Mouse (Mus musculus): ENCODE results near the gene Ovch2.
A peak's percentile ranks its signal among the peaks of the same experiment; 100 is the strongest.
"Not testable (repeated sequence)": the region's sequence is repeated elsewhere in the genome, so short reads cannot be mapped to it uniquely, and the experiment has no call there.

Gene Ovch2

DNA sequence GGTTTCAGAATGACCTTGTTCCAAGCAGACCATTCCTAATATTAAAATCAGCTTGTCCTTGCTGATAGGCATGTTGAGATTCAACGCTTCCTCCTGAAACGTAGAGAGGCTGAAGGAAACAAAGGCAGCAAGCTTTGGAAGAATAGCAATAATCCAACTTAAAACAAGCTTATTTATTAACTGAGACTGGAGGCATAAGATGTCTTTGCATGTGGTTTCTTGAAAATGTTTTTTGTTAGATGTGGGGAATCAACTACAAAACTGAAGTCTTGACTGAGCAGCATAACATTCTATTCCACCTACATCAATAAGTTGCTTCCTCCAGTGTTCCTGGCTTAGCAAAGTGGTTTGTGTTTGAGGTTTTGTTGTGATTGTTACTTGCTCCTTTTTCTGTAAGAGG, at the start of gene Ovch2:
Gene Ovch2 (minus strand): TSS at position 101 of the 400 bp plus-strand sequence.
- no peak for DNase-seq (ENCODE audit: low spot score)

DNA sequence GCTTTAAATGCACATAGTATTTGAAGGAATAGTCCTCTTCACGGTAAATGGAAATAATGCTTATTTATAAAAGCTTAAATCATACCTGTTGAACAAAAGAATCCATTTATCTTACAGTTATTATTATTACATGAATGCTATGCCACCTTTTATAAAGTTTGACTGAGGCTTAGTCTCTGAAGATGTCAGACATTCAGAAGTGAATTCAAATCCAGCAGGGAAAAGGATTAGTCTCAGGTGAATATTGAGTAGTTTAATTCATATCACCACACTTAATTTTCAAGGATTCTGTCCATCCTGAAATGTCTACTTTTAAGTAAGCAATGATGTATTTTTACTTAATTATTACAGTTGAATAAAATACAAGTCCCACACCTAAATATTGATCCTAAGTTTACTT, 46.4 kb upstream of the Ovch2 start, which contains the start of gene Olfr470:
Gene Olfr470 (minus strand): TSS at position 101 of the 400 bp plus-strand sequence.
- DNase-seq (ENCODE audit: low spot score): not testable (repeated sequence)

DNA sequence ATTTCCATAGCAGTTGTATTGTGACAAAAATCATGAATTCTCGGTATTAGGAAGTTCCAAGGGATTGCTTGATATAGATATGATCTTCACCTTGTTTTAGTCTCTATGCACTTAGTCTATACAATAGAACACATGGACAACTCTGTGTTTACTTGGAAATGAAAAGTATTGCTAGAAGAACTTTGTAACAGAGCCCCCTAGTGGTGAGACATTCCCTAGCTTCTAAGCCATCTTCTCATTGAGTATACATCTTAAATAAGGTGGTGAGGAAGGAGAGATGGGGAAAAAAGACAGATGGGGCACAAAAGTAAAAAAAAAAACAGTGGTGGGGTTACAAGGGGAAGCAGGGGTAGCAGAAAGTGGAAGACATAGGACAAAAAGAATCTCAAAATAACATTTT, 40.7 kb upstream of the Ovch2 start:
- no peak for DNase-seq (ENCODE audit: low spot score)

DNA sequence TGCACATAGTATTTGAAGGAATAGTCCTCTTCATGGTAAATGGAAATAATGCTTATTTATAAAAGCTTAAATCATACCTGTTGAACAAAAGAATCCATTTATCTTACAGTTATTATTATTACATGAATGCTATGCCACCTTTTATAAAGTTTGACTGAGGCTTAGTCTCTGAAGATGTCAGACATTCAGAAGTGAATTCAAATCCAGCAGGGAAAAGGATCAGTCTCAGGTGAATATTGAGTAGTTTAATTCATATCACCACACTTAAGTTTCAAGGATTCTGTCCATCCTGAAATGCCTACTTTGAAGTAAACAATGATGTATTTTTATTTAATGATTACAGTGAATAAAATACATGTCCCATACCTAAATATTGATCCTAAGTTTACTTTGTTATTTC, 24.4 kb upstream of the Ovch2 start, which contains the start of gene Olfr469:
Gene Olfr469 (minus strand): TSS at position 101 of the 400 bp plus-strand sequence.
- DNase-seq (ENCODE audit: low spot score): not testable (repeated sequence)

DNA sequence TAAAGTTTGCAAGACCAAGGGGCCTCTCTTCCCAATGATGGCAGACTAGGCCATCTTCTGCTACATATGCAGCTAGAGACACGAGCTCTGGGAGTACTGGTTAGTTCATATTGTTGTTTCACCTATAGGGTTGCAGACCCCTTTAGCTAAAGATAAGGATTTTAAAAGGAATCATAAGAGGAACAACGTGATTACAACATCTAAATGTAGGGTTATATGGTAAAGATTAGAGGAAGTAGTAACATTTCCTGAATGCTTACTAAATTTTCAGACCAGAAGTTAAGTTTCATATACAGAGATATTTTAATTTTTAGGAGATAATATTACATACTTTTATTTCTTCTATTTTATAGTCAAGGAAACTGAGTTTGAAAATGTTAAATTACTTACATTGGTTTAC, 22.9 kb upstream of the Ovch2 start:
- not testable (repeated sequence) for DNase-seq (ENCODE audit: low spot score)

DNA sequence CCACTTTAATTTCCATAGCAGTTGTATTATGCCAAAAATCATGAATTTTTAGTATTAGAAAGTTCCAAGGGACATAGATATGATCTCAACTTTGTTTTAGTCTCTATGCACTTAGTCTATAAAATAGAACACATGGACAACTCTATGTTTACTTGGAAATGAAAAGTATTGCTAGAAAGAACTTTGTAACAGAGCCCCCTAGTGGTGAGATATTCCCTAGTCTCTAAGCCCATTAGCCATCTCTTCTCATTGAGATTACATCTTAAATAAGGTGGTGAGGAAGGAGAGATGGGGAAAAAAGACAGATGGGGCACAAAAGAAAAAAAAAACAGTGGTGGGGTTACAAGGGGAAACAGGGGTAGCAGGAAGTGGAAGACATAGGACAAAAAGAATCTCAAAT, 18.4 kb upstream of the Ovch2 start:
- no peak for DNase-seq (ENCODE audit: low spot score)

DNA sequence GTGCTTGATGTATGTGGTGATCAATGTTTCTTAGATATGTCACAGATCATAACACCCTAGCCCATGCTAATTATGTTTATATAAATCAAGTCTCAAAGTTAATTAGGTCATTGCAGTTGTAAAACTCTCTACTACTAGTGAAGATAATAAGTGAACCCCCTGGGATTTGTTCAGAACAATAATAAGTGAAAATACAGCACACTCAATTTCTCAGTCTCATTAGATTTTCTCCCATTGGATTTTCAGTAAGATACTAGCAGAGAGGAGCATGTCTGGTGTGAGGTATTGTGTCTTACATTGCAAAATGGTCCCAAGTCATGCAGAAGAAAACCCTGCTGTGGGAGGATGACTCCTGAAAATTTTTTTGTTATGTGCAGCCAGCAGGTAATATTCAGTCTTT, 11.0 kb upstream of the Ovch2 start, which contains the start of gene Olfr467:
Gene Olfr467 (plus strand): TSS at position 301 of the 400 bp plus-strand sequence.
- no peak for DNase-seq (ENCODE audit: low spot score)

DNA sequence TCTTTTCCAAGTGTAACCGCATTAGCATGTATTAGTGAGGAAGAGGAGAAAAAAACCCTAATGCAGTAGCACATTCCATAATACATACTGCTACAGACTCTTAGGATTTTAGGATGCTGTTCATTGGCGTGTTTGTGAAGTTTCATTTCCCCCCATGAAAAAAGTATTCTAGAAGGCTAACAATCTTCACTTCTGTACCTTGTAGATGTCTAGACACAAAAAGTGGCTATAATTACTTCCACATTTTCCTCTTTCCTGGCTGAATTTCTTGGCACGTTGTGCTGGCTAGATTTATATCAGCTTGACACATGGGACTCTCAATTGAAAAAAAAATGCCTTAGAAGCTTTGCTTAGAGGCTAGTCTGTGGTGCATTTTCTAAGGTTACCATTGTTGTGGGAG, 1.1 kb upstream of the Ovch2 start:
- DNase-seq (ENCODE audit: low spot score): no peak

DNA sequence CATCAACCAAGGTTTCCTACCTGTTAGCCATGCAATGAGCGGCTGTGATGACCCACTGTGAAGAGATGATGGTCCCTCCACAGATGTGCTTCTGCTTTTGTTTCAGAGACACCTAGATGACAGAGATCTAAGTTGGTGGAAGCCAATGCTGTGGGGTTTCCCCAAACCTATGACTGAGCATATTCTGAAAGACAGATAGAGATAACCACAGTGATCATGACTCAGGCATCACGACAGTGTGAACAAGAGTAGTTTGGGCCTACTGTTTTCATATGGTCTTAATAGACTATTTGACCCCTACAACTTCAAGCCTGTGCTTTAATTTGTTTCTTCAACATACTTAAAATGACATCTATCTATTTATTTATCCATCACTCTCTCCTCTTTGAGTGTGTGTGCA, 4.5 kb downstream of the Ovch2 start:
- no peak for DNase-seq (ENCODE audit: low spot score)

DNA sequence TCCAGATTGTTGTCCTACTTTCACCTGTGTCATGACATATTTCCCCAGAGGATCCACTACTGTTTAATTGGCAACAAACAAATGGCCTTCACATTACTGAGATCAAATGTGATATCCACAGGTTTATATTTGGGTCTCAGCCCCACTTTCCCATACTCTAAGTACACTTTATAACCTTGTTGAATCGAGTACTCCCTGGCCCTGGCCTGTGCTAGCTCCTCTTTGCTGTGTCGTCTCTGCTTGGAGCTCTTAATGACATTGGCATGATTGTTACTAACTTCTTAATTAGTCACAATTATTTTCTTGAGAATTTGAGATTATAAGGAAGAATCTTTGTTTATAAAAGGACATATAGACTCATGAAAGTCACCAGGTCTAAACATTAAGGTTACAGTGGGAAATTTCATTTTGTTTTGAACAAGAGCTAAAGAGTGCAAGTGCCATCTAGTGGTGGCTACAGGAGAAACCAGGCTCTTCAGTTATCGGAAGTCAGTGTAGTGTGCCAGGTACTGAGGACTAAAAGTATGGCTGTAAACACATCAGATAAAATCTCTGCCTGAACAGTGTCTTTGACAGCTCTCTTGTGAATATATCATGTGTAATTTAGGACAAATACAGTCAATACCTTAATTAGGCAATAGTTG, 12.9 kb downstream of the Ovch2 start:
- peak; percentile 16 for DNase-seq (ENCODE audit: low spot score)

DNA sequence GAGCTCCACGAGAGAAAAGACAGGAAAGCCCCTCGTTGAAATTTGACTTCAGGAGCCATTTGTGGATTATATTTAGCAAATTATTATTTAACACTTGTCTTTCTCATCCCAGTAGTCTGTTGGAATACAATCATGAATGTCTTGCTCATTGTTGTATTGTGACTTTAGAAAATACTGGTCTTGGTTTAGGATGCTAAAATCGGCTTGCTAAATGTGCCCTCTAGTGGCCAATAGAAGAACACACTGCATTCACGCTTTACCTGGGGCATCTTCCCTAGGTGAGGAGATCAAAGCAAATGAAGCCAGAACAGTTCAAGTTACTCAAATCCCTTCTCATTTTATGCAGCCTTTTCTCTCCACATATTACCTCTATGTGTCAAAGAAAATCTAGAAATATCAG, 21.4 kb downstream of the Ovch2 start:
- DNase-seq (ENCODE audit: low spot score): no peak

DNA sequence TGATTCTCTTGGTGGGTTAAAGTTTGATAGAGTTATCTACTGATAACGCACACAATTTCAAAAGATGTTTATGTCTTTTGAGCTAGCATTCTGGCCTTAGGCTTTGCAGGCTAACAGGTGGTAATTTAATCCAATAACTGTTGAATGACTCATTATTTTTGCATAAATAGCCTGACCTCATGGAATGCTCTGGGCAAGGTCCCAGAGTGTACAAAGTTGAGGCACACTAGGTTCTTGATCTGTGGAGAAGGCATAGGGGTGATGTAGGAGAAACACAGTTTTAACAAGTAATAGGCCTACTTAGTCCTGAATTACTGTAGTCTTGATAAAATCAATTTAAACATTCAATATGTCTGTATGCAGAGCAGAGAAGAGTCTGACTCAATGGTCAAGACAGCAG, 22.8 kb downstream of the Ovch2 start:
- DNase-seq (ENCODE audit: low spot score): no peak

DNA sequence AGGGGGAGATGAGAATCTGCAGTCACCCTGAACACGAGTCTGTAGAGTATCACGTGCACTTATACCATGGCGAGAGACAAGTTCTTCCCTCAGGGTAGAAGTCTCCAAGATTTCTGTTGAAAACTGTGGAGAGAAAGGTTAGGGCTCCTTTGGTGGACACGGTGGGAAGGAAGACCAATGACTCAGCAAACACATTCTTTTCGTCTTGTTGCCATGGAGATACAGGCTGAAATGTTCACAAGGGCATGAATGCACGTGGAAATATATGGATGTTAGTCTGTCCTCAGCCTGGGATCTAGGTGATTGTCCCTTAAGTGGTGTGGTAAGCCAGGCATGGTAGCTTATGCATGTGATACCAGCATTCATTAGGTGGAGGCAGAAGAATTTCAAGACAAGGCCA, 30.2 kb downstream of the Ovch2 start:
- DNase-seq (ENCODE audit: low spot score): no peak

DNA sequence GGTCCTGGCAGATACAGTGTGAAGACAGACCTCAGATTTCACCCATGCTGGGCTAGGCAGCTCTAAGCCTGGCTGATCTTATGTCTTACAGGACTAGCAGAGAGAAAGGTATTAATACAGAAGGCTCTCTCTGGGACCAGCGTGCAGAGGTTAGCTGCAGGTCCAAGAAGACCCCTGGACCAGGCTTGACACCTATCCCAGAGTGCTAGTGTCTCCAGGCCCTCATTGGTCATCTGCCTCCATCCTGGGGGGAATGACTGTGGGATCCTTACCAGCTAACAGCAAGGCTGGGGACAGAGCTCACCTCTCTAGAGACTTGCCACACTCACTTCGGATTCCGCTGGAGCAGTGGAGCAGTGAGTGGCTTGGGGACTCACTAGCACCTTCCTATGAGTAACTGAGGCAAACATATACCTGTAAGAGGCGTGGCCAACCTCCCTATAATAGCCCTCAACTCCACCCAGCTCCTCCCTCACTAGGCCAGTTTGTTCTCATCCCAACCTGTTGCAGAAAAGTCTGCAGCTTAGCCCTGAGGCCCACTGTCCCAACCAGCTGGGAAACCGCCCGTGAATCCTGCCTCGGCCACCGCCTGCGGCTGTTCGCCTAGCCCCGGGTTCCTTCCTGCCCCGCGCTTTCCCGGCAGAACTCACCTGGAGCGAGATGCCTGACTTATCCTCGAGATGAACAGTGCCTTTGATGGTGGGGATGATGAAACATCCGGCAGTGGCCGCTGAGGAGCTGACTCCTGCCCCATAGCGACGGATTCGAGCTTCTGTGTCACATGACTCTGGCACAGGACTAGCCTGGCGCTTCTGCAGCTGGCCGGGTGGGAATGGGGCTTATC, 43.5 kb downstream of the Ovch2 start, which contains the start of gene Cyb5r2:
Gene Cyb5r2 (minus strand): TSS at position 725 of the 844 bp plus-strand sequence.
- no peak for DNase-seq (ENCODE audit: low spot score)

DNA sequence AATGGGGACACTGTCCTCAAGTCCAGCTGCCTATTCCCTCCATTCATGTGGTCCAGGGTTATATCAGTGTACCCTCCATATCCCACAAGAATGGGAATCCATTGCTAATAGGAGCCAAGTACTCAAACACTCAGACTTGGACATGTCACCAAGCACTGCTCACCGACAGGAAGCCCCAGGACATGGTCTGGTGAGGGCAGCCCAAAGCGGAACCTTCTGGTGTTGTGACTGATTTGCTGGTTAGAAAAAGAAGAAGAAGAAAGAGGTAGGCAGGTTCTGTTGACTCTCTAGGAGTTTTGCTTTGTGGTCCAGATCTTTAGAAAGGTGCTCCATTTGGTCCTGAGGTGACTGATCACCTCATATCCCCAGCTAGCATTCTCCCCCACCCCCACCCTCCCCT, 44.3 kb downstream of the Ovch2 start:
- no peak for DNase-seq (ENCODE audit: low spot score)

DNA sequence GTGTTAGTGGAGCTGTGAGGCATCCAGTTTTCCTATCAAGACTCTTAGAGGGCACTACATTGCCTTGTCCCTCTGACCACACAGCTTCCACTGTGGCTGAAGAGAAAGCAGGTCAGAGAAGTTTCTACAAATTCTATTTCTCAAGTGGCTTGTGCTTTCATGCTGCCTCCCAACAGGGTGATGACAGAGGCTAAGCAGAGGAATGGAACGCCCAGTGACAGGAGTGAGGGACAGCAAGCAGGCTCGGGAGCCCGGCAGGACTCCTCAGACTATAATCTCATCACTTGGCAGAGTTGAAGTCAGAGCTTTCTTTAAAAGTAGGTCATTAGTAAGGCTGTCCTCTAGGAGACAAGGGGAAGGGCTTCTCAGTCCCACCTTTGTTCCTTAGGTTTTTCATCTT, 45.1 kb downstream of the Ovch2 start:
- DNase-seq (ENCODE audit: low spot score): no peak

DNA sequence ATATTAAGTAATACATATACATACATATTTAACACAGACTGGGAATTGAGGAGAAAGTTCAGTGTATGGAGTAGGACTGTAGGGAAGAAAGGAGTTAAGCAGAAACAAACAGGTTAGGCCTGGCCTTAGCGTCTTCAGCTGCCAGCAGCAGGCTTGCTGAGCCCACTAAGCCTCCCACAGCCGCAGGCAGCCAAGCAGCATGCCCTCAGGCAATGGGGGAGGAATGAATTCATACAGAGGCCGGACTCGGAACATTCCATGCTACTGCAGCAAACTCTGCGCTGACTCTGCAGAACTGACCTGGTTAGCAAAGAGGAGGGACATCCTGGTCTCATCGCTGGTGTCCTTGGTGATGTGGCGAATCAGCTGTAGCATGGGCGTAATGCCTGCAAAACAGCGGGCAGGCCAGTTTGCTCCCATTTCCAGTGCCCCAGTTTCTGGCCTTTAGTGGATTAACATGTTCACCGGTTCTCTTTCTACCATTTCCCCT, 48.9 kb downstream of the Ovch2 start:
- no peak for DNase-seq (ENCODE audit: low spot score)

DNA sequence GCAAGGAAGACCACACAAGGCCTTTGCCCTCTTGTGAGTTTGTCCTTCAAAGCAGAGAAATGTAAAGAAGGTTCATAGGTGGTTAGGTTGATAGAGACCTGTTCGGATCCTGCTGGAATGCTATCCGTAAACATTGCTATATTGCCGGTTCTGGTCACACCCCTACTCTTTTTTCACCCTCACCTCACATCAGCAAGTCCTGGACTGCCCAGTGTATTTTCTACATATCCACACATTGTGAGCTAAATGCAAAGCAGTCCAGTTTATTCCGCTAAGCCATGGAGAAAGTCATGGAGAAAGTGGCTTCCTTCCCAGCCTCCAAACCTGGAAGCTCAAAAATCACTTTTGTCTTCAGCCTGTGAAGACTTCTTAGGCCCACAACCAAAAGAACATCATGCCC, 51.3 kb downstream of the Ovch2 start:
- DNase-seq (ENCODE audit: low spot score): no peak

DNA sequence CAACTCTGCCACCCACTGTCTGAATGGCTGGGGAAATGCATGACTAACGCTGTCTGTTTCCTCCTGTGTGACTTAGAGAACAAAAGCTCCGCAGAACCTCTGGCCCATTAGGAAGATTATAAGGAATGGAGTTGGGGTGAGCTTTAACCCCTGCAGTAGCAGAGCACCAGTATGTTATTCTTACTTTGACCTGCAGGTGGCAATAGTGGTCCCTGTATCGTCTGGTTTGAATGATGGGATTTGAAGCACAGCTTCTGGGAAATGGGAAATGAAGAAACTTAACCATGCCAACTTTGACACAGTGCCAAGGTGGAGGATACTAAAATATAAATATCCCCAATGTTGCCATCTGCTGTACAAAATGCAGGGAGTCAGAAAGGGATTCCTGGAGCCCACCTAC, 51.7 kb downstream of the Ovch2 start:
- DNase-seq (ENCODE audit: low spot score): peak; percentile 29

DNA sequence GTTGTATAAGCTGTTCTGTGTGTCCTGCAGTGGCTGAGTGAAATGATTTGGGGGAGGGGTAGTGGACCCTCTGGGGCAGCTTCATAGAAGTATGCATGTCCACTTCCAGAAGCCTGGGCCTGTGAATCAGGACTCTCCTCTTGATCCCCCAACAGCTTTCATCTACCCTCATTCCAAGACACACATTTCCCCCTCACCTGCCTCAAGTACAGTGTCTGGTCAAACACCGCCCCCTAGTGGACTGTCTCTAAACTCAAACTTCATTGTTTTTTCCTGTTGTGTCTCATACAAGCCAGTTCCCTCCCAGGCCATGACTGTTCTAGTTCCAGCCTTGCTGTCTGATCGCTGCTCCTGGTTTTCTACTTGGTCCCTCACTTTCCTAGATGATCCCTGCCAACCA, 53.1 kb downstream of the Ovch2 start:
- DNase-seq (ENCODE audit: low spot score): peak; percentile 10

DNA sequence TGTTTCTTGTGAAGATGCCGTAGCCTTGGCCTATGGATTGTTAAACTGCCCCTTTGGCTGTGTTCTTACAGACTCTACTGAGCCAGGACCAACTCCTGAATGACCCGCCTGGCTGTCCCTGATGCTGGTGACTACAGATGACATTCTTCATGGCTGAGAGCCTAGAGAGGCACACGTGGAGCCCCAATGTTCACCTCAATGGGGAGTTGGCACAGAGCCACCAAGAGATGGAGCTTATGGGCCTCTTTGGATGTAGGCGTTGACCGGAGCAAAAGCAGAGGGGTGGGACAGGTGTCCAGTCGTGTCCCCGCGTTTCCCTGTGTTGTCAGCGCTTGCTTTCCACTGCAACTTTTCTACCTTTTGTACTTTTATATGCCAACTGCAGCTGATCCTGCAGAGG, 53.5 kb downstream of the Ovch2 start:
- DNase-seq (ENCODE audit: low spot score): no peak

DNA sequence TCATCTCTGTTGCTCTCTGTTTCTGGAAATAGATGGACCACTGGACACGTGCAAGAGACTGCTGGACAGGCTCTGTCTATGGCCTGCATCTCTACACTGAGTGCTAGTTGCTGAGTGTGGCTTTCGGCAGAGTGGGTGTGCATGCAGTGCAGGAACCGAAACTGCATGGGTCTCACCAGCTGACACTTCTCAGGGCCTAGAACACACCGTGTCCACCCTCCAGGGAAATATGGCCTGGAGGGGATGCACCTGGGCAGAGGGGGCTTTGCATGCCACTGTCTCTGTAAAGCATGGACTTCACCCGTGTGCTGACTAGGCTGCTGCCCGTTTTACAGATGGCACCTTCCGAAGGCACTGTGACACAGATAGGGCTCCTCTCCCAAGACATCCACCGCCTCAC, 55.0 kb downstream of the Ovch2 start:
- no peak for DNase-seq (ENCODE audit: low spot score)

DNA sequence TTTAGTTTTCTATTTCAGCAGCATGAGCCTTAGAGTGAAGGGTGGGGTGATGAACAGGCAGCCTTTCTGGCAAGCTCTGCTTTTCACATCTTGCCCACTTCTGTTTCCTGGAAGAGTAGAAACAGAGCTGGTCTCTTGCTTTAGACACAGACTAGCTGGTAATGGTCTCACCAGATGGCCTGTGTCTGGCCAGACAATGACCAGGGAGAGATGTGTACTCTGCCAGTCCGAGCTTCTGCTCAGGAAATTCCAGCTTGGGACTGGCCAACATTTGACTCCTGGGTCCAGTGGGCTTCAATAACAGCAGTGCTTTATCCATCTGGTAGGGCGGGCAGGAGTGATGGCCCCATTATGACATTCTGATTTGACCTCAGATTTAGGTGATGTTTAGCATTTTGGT, 55.9 kb downstream of the Ovch2 start:
- DNase-seq (ENCODE audit: low spot score): no peak

Data from layer of hippocampus, adult 9-10 months (tissue).